Mouse (Mus musculus) limb, embryonic 13.5 days (tissue): ENCODE data around the gene Sap18b. TPM values are rescaled to one million over a fixed set of nuclear protein-coding genes. Genes with fewer than 3 reads are reported as not detected.
A peak's percentile ranks its signal among the peaks of the same experiment; 100 is the strongest.
"Not testable (repeated sequence)": the region's sequence is repeated elsewhere in the genome, so short reads cannot be mapped to it uniquely, and the experiment has no call there.

Experiments used
- ATAC-seq: fragments of 200-750 bp; cut with Nextera tagmentation; 2 replicates; pipeline ENCODE4 v1.8.0; 2017; ENCODE audit warnings: low read depth, moderate number of reproducible peaks, moderate TSS enrichment; ENCODE audit not compliant: low FRiP score
- H3K27ac ChIP-seq: fragments of 300-500 bp; sonication (generic); 2 replicates; pipeline ENCODE4 v1.5.1; 2015; ENCODE audit warnings: inconsistent platforms, mild to moderate bottlenecking, moderate library complexity
- H3K27me3 ChIP-seq: fragments of 300-500 bp; sonication (generic); 2 replicates; pipeline ENCODE4 v1.6.1; 2015; ENCODE audit warnings: mild to moderate bottlenecking, inconsistent platforms
- H3K36me3 ChIP-seq: fragments of 300-500 bp; sonication (generic); 2 replicates; pipeline ENCODE4 v1.6.1; 2015; ENCODE audit warnings: inconsistent platforms, mild to moderate bottlenecking, moderate library complexity
- H3K4me1 ChIP-seq: fragments of 300-500 bp; sonication (generic); 2 replicates; pipeline ENCODE4 v1.6.1; 2015; ENCODE audit warnings: inconsistent platforms
- H3K4me2 ChIP-seq: fragments of 300-500 bp; sonication (generic); replicated peaks from 2 replicates; pipeline ENCODE4 v1.6.1; 2015; ENCODE audit warnings: inconsistent platforms, mild to moderate bottlenecking, moderate library complexity
- H3K4me3 ChIP-seq: fragments of 300-500 bp; sonication (generic); 2 replicates; pipeline ENCODE4 v1.5.1; 2015; ENCODE audit warnings: moderate library complexity, mild to moderate bottlenecking, inconsistent platforms
- H3K9ac ChIP-seq: fragments of 300-500 bp; sonication (generic); 2 replicates; pipeline ENCODE4 v1.6.1; 2015; ENCODE audit warnings: mild to moderate bottlenecking, inconsistent platforms
- H3K9me3 ChIP-seq: fragments of 300-500 bp; sonication (generic); 2 replicates; pipeline ENCODE4 v1.6.1; 2016; ENCODE audit warnings: inconsistent platforms
- WGBS: fragments of 180-500 bp; shearing (Covaris S2); methylation state at CpG from one replicate; pipeline ENCODE4 v1.1.7; 2015; 5-methylcytosine and 5-hydroxymethylcytosine counted together
- polyA plus RNA-seq: library from polyadenylated mRNA; unstranded; fragments of >200 nt; fragmentation: Nextera tagmentation; extraction: Ambion mirVana; gene quantifications from 2 replicates; pipeline ENCODE4 v1.2.1, GENCODE M21; 2015

Sap18b gene
- polyA plus RNA-seq, 1 experiment from 2014 or later, result 346 TPM

- H3K9ac ChIP-seq, result peak overlapping the region; percentile 68
These were observed 27.1 kb downstream of the Sap18b start for GRCm38 (mm10) chr8:95852290-95852689.

GRCm38 (mm10) chr8:95853102-95853843 lies 28.1 kb downstream of the Sap18b start, which contains the start of gene Slc38a7:
Gene Slc38a7 (minus strand): TSS chr8:95853539.
- WGBS, result 17% methylated on average over 22 of the region's 22 CpGs
- Histone ChIP-seq H3K27ac (no peak within 1 kb of the TSS), H3K4me2 (peak within 1 kb of the TSS; percentile 73), H3K36me3 (peaks cover 3% of the 10 kb centered on the region), H3K27me3 (no peaks in the 10 kb centered on the region), H3K9ac (peak within 1 kb of the TSS; percentile 68), H3K4me1 (peaks cover 10% of the 10 kb centered on the region), H3K9me3 (no peaks in the 10 kb centered on the region), H3K4me3 (peak within 1 kb of the TSS; percentile 59)
- ATAC-seq, result peak; percentile 96

More at GRCm38 (mm10) chr8:95852290-95852689, 27.1 kb downstream of the Sap18b start:
- Histone ChIP-seq H3K27me3 (no peaks in the 10 kb centered on the region), H3K4me2 (peak overlapping the region; percentile 73), H3K9me3 (no peaks in the 10 kb centered on the region), H3K27ac (no peak overlapping the region), H3K36me3 (peaks cover 7% of the 10 kb centered on the region), H3K4me3 (peak overlapping the region; percentile 59), H3K4me1 (peaks cover 10% of the 10 kb centered on the region)
- WGBS, result 75% methylated on average over 4 of the region's 4 CpGs
- no peak for ATAC-seq

- Histone ChIP-seq H3K9me3 (no peaks in the 10 kb centered on the region), H3K4me2 (no peak overlapping the region), H3K4me1 (peaks cover 10% of the 10 kb centered on the region), H3K36me3 (no peaks in the 10 kb centered on the region), H3K27me3 (no peaks in the 10 kb centered on the region), H3K9ac (no peak overlapping the region), H3K4me3 (no peak overlapping the region), H3K27ac (no peak overlapping the region)
- WGBS, result 83% methylated on average over 6 of the region's 6 CpGs
- no peak for ATAC-seq
These were observed 29.0 kb downstream of the Sap18b start for GRCm38 (mm10) chr8:95854174-95854573.

- ATAC-seq, H3K27ac ChIP-seq, H3K27me3 ChIP-seq, H3K4me3 ChIP-seq, H3K4me2 ChIP-seq, H3K9ac ChIP-seq, H3K4me1 ChIP-seq, H3K9me3 ChIP-seq: not testable (repeated sequence)
- WGBS, result 81% methylated on average over 11 of the region's 11 CpGs
- peaks cover 58% of the 10 kb centered on the region for H3K36me3 ChIP-seq
These were observed 38.8 kb downstream of the Sap18b start for GRCm38 (mm10) chr8:95863761-95864440.

- H3K36me3 ChIP-seq, result peaks cover 67% of the 10 kb centered on the region
- not testable (repeated sequence) for H3K27ac ChIP-seq, H3K4me2 ChIP-seq, H3K9me3 ChIP-seq, H3K4me3 ChIP-seq, H3K4me1 ChIP-seq, H3K27me3 ChIP-seq, H3K9ac ChIP-seq, ATAC-seq
- WGBS, result 94% methylated on average over 18 of the region's 18 CpGs
These were observed 39.7 kb downstream of the Sap18b start for GRCm38 (mm10) chr8:95864851-95865250.

GRCm38 (mm10) chr8:95871690-95872089 lies 46.5 kb downstream of the Sap18b start:
- Histone ChIP-seq H3K27ac (no peak overlapping the region), H3K4me2 (no peak overlapping the region), H3K4me1 (no peaks in the 10 kb centered on the region), H3K9ac (no peak overlapping the region), H3K27me3 (no peaks in the 10 kb centered on the region), H3K9me3 (no peaks in the 10 kb centered on the region), H3K36me3 (peaks cover 97% of the 10 kb centered on the region), H3K4me3 (no peak overlapping the region)
- 95% methylated on average over 16 of the region's 16 CpGs for WGBS
- ATAC-seq, result no peak

GRCm38 (mm10) chr8:95875270-95875669 lies 50.1 kb downstream of the Sap18b start:
- no peak overlapping the region for H3K4me3 ChIP-seq
- WGBS, result 95% methylated on average over 7 of the region's 7 CpGs
- no peak overlapping the region for H3K27ac ChIP-seq
- no peaks in the 10 kb centered on the region for H3K9me3 ChIP-seq
- H3K27me3 ChIP-seq, result no peaks in the 10 kb centered on the region
- no peak overlapping the region for H3K4me2 ChIP-seq
- H3K4me1 ChIP-seq, result no peaks in the 10 kb centered on the region
- ATAC-seq, result no peak
- peaks cover 73% of the 10 kb centered on the region for H3K36me3 ChIP-seq
- H3K9ac ChIP-seq, result no peak overlapping the region

Other genes with a start within 250 kb of the Sap18b start
- gene Prss54, start 249.0 kb upstream of the Sap18b start, polyA plus RNA-seq, result not detected in 2 replicates
- 24.9 and 28.0 TPM in 2 replicates for gene Gins3, start 191.9 kb upstream of the Sap18b start, polyA plus RNA-seq
- 15.8 and 17.5 TPM in 2 replicates for gene Ndrg4, start 148.4 kb upstream of the Sap18b start, polyA plus RNA-seq
- gene Setd6, start 109.5 kb upstream of the Sap18b start, polyA plus RNA-seq, result 15.1 and 19.8 TPM in 2 replicates
- gene Cnot1, start 17.9 kb upstream of the Sap18b start, polyA plus RNA-seq, result 65.0 and 71.7 TPM in 2 replicates
- 15.1 and 16.3 TPM in 2 replicates for gene Slc38a7, start 28.2 kb downstream of the Sap18b start, polyA plus RNA-seq
- gene Got2, start 63.2 kb downstream of the Sap18b start, polyA plus RNA-seq, result 163 and 169 TPM in 2 replicates